Mouse (Mus musculus): ENCODE results near the gene Syngr1. TPM values are rescaled to one million over a fixed set of nuclear protein-coding genes. Genes with fewer than 3 reads are reported as not detected.
"Not testable (repeated sequence)": the region's sequence is repeated elsewhere in the genome, so short reads cannot be mapped to it uniquely, and the experiment has no call there.

Syngr1 gene
- polyA plus RNA-seq, 1 experiment = 47.9 TPM

GRCm38 (mm10) chr15:80111436-80111835 lies 20.3 kb downstream of the Syngr1 start:
- H3K4me3 ChIP-seq (ENCODE audit: insufficient read depth, low read depth, low read length) = no peak overlapping the region
- H3K27ac ChIP-seq (replicated peaks; ENCODE audit: low read depth, low read length) = no peak overlapping the region
- no peaks in the 10 kb centered on the region for H3K4me1 ChIP-seq (ENCODE audit: control insufficient read depth, insufficient read depth, insufficient read length, low read length)

DNA sequence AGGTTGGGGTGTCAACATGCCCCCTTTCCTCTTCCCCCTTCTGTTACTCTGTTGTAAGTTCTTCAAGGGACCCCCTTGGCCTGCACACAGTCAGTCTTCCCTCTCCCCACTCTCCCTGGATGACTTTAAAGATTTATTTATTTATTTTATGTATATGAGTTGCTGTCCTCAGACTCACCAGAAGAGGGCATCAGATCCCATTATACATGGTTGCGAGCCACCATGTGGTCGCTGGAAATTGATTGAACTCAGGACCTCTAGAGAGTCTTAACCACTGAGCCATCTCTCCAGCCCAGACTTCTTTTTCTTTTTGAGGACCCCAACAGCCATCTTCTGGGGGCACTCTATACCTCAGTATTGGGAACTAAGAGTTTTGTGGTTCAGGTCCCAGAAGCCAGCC lies 21.4 kb downstream of the Syngr1 start:
- Histone ChIP-seq H3K4me1 (ENCODE audit: control insufficient read depth, insufficient read depth, insufficient read length, low read length) (no peaks in the 10 kb centered on the region), H3K4me3 (ENCODE audit: insufficient read depth, low read depth, low read length) (no peak overlapping the region), H3K27ac (replicated peaks; ENCODE audit: low read depth, low read length) (no peak overlapping the region)

DNA sequence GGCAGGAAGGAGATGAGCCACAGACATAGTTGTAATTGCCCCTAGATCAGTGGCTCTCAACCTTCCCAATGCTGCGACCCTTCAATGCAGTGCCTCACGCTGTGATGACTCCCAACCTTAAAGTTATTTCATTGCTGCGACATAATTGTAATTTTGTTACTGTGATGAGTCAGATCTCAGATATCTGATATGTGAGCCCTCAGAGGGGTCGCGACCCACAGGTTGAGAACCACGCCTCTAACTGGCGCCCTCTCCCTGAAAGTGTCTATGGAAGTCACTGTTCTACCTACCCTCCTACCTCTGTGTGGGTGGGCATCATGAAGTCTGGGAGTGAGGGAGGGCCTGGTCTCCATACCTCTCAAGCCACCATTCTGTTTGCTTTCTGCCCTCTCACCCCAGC lies 23.3 kb downstream of the Syngr1 start:
- Histone ChIP-seq H3K27ac (replicated peaks; ENCODE audit: low read depth, low read length) (no peak overlapping the region), H3K4me3 (ENCODE audit: insufficient read depth, low read depth, low read length) (no peak overlapping the region)

GRCm38 (mm10) chr15:80115256-80115655 lies 24.1 kb downstream of the Syngr1 start:
- H3K27ac ChIP-seq (replicated peaks; ENCODE audit: low read depth, low read length) = no peak overlapping the region
- H3K4me1 ChIP-seq (ENCODE audit: control insufficient read depth, insufficient read depth, insufficient read length, low read length) = no peaks in the 10 kb centered on the region
- H3K4me3 ChIP-seq (ENCODE audit: insufficient read depth, low read depth, low read length) = no peak overlapping the region

More for the DNA sequence above, 23.3 kb downstream of the Syngr1 start:
- no peaks in the 10 kb centered on the region for H3K4me1 ChIP-seq (ENCODE audit: control insufficient read depth, insufficient read depth, insufficient read length, low read length)

- no peak overlapping the region for H3K4me3 ChIP-seq (ENCODE audit: insufficient read depth, low read depth, low read length)
- no peak overlapping the region for H3K27ac ChIP-seq (replicated peaks; ENCODE audit: low read depth, low read length)
- no peaks in the 10 kb centered on the region for H3K4me1 ChIP-seq (ENCODE audit: control insufficient read depth, insufficient read depth, insufficient read length, low read length)
Observed at GRCm38 (mm10) chr15:80115866-80116794, 25.0 kb downstream of the Syngr1 start.

DNA sequence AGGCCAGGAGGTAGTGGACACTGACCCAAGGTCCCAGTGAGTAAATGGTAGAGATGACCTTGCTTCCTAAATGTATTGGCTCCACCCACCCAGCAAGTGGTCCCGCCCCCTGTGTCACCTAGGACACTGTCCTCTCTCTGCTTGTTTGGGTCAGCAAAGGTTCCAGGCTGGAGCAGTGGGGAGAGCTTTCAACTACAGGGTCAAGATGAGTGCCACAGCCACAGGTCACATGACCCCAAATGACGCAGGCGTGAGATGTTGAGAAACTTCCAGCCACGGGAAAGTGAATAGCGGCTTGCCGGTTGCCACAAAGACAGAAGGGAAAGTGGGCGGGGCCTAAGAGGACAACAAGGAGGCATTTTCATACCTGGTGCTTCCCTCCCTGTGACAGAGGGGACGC lies 26.0 kb downstream of the Syngr1 start:
- Histone ChIP-seq H3K4me1 (ENCODE audit: control insufficient read depth, insufficient read depth, insufficient read length, low read length) (no peaks in the 10 kb centered on the region), H3K27ac (replicated peaks; ENCODE audit: low read depth, low read length) (no peak overlapping the region)

GRCm38 (mm10) chr15:80119076-80119475 lies 27.9 kb downstream of the Syngr1 start:
- no peak overlapping the region for H3K4me3 ChIP-seq (ENCODE audit: insufficient read depth, low read depth, low read length)

More for the DNA sequence above, 26.0 kb downstream of the Syngr1 start:
- no peak overlapping the region for H3K4me3 ChIP-seq (ENCODE audit: insufficient read depth, low read depth, low read length)

GRCm38 (mm10) chr15:80121721-80122325 lies 30.7 kb downstream of the Syngr1 start:
- Histone ChIP-seq H3K4me3 (ENCODE audit: insufficient read depth, low read depth, low read length) (no peak overlapping the region), H3K27ac (replicated peaks; ENCODE audit: low read depth, low read length) (no peak overlapping the region), H3K4me1 (ENCODE audit: control insufficient read depth, insufficient read depth, insufficient read length, low read length) (no peaks in the 10 kb centered on the region)

More at GRCm38 (mm10) chr15:80119076-80119475, 27.9 kb downstream of the Syngr1 start:
- no peaks in the 10 kb centered on the region for H3K4me1 ChIP-seq (ENCODE audit: control insufficient read depth, insufficient read depth, insufficient read length, low read length)
- H3K27ac ChIP-seq (replicated peaks; ENCODE audit: low read depth, low read length) = no peak overlapping the region

GRCm38 (mm10) chr15:80122431-80122830 lies 31.3 kb downstream of the Syngr1 start:
- not testable (repeated sequence) for H3K4me1 ChIP-seq (ENCODE audit: control insufficient read depth, insufficient read depth, insufficient read length, low read length); H3K27ac ChIP-seq (replicated peaks; ENCODE audit: low read depth, low read length); H3K4me3 ChIP-seq (ENCODE audit: insufficient read depth, low read depth, low read length)

DNA sequence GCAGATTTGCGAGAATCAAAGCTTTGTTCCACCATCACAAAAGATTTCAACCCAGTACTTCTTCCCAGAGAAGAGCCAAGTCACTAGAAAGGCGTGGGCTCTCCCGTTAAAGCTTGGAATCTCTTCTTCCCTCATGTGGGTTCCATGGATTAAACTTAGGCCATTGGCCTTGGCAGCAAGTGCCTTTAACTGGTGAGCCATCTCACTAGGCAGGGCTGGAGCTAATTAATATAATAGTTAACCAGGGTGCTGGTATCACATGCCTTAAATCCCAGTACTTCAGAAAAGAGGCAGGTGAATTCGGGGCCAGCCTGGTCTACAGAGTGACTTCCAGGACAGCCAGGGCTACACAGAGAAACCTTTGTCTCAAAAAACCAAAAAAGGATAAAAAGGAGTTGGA lies 33.5 kb downstream of the Syngr1 start:
- H3K4me1 ChIP-seq (ENCODE audit: control insufficient read depth, insufficient read depth, insufficient read length, low read length) = no peaks in the 10 kb centered on the region
- H3K4me3 ChIP-seq (ENCODE audit: insufficient read depth, low read depth, low read length) = no peak overlapping the region
- H3K27ac ChIP-seq (replicated peaks; ENCODE audit: low read depth, low read length) = no peak overlapping the region

GRCm38 (mm10) chr15:80127191-80127590 lies 36.1 kb downstream of the Syngr1 start:
- Histone ChIP-seq H3K4me3 (ENCODE audit: insufficient read depth, low read depth, low read length) (no peak overlapping the region), H3K4me1 (ENCODE audit: control insufficient read depth, insufficient read depth, insufficient read length, low read length) (no peaks in the 10 kb centered on the region), H3K27ac (replicated peaks; ENCODE audit: low read depth, low read length) (no peak overlapping the region)

GRCm38 (mm10) chr15:80129982-80130381 lies 38.8 kb downstream of the Syngr1 start:
- Histone ChIP-seq H3K4me3 (ENCODE audit: insufficient read depth, low read depth, low read length) (no peak overlapping the region), H3K27ac (replicated peaks; ENCODE audit: low read depth, low read length) (no peak overlapping the region), H3K4me1 (ENCODE audit: control insufficient read depth, insufficient read depth, insufficient read length, low read length) (no peaks in the 10 kb centered on the region)

DNA sequence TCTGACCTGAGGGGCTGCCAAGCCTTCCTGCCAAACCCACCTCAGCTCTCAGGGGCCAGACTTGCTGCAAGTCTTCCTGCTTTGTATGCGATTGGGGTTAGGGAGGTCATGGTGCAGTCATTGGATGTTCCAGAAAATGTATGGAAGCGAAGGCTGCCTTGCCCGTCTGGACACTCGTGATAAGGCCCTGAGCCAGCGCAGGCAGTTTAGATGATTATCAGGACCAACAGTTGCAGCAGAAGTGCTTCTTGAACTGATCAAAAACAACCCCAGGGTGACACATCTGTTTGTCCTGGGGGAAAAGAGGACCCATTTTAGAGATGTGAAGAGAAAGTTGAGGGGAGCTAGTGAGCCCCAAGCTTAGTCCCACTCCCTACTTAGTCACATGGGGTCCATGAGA lies 39.6 kb downstream of the Syngr1 start:
- Histone ChIP-seq H3K4me3 (ENCODE audit: insufficient read depth, low read depth, low read length) (no peak overlapping the region), H3K4me1 (ENCODE audit: control insufficient read depth, insufficient read depth, insufficient read length, low read length) (no peaks in the 10 kb centered on the region), H3K27ac (replicated peaks; ENCODE audit: low read depth, low read length) (no peak overlapping the region)

GRCm38 (mm10) chr15:80131421-80131820 lies 40.3 kb downstream of the Syngr1 start:
- Histone ChIP-seq H3K4me3 (ENCODE audit: insufficient read depth, low read depth, low read length) (no peak overlapping the region), H3K4me1 (ENCODE audit: control insufficient read depth, insufficient read depth, insufficient read length, low read length) (no peaks in the 10 kb centered on the region), H3K27ac (replicated peaks; ENCODE audit: low read depth, low read length) (no peak overlapping the region)

- no peaks in the 10 kb centered on the region; the same call in none of the 2 replicates for H3K4me1 ChIP-seq (ENCODE audit: control insufficient read depth, insufficient read depth, insufficient read length, low read length)
- no peak overlapping the region for H3K4me3 ChIP-seq (ENCODE audit: insufficient read depth, low read depth, low read length)
- H3K27ac ChIP-seq (replicated peaks; ENCODE audit: low read depth, low read length) = no peak overlapping the region
Observed at GRCm38 (mm10) chr15:80132452-80132851, 41.3 kb downstream of the Syngr1 start.

All from brown adipose tissue, adult 24 weeks (tissue).